In genomic region chr11:71395023-71395422, GRCm38 (mm10) we compare ENCODE assay signal across 24 mouse cellular contexts.
"Had no signal": no experiment of that assay in that cellular context is flagged by ENCODE, and none has a peak within 500 bp of the region (broad histone marks: within the 10 kb centered on the region; RNA-seq: fewer than 3 reads in every experiment).

No protein-coding gene starts in this region.

- H3K27me3 ChIP-seq: heart, embryonic 12.5 days; hindbrain, embryonic 12.5 days; intestine, embryonic 15.5 days; limb, embryonic 12.5 days had no signal

- H3K27ac ChIP-seq: gastrocnemius, adult 2 months; hindbrain, embryonic 10.5 days; hindbrain, embryonic 12.5 days; hindbrain, embryonic 14.5 days; intestine, embryonic 15.5 days; kidney, postnatal 0 days; layer of hippocampus, adult 2 months; left cerebral cortex, adult 2 months; limb, embryonic 10.5 days; limb, embryonic 12.5 days had no signal

- H3K36me3 ChIP-seq: heart, embryonic 12.5 days; hindbrain, embryonic 10.5 days; hindbrain, embryonic 12.5 days; intestine, embryonic 15.5 days; limb, embryonic 10.5 days; limb, embryonic 12.5 days had no signal

- ATAC-seq: hindbrain, embryonic 16.5 days; inflammation-experienced regulatory T-cells, adult 6 months; intestine, embryonic 15.5 days; intestine, postnatal 0 days had no signal

- H3K9ac ChIP-seq: heart, embryonic 12.5 days; hindbrain, embryonic 12.5 days; hindbrain, embryonic 14.5 days; intestine, embryonic 15.5 days; limb, embryonic 12.5 days had no signal

- H3K4me1 ChIP-seq: heart, embryonic 12.5 days; hindbrain, embryonic 10.5 days; hindbrain, embryonic 12.5 days; intestine, embryonic 15.5 days; limb, embryonic 10.5 days; limb, embryonic 12.5 days had no signal

- H3K4me2 ChIP-seq: heart, embryonic 12.5 days; hindbrain, embryonic 12.5 days; hindbrain, embryonic 14.5 days; intestine, embryonic 15.5 days; limb, embryonic 12.5 days; liver, embryonic 11.5 days had no signal

- H3K4me3 ChIP-seq: gastrocnemius, adult 2 months; heart, embryonic 12.5 days; hindbrain, embryonic 10.5 days; hindbrain, embryonic 12.5 days; intestine, embryonic 15.5 days; layer of hippocampus, adult 2 months; left cerebral cortex, adult 2 months; limb, embryonic 10.5 days; limb, embryonic 12.5 days had no signal

- DNase-seq: gastrocnemius, adult 2 months; gastrocnemius, postnatal 10 days; gastrocnemius, postnatal 25 days; heart, postnatal 10 days; heart, postnatal 4 days; kidney, adult 18-20 months; kidney, adult 8-10 months; kidney, postnatal 14 days; kidney, postnatal 36 days; liver had no signal

- H3K9me3 ChIP-seq: heart, embryonic 12.5 days; hindbrain, embryonic 10.5 days; hindbrain, embryonic 12.5 days; intestine, embryonic 15.5 days; limb, embryonic 10.5 days; limb, embryonic 12.5 days had no signal
